Mouse (Mus musculus) MEL (cell line): ENCODE results near the gene Mylk3. TPM values are rescaled to one million over a fixed set of nuclear protein-coding genes. Genes with fewer than 3 reads are reported as not detected.

Source experiments
- DNase-seq: peaks from one replicate; pipeline ENCODE4 v3.0.0; 2011; ENCODE audit warnings: low read depth, low spot score
- H3K27ac ChIP-seq: 2 replicates; pipeline ENCODE4 v1.5.1; 2012; ENCODE audit warnings: low read depth, mild to moderate bottlenecking, control low read depth, low read length, moderate library complexity; ENCODE audit not compliant: control insufficient read depth
- H3K27me3 ChIP-seq, 2 experiments: fragments of 150-350 bp in 1 of 2; sonication (generic) in 1 of 2; 2 replicates each; pipeline ENCODE4 v1.6.1; 2012; ENCODE audit warnings: low read length in 2 of 2, mild to moderate bottlenecking in 2 of 2, improper control_type of control experiment in 1 of 2, moderate library complexity in 1 of 2; ENCODE audit not compliant: insufficient read depth in 2 of 2, control insufficient read depth in 1 of 2
- H3K36me3 ChIP-seq, 2 experiments: 2 replicates each; pipeline ENCODE4 v1.6.1; 2012 to 2014; ENCODE audit warnings: low read length in 2 of 2, improper control_type of control experiment in 1 of 2, inconsistent platforms in 1 of 2, mild to moderate bottlenecking in 1 of 2; ENCODE audit not compliant: insufficient read depth in 2 of 2, control insufficient read depth in 1 of 2
- H3K4me1 ChIP-seq, 2 experiments: fragments of 150-350 bp in 1 of 2; sonication (generic) in 1 of 2; 2 replicates each; pipeline ENCODE4 v1.6.1; 2012; ENCODE audit warnings: low read length in 2 of 2, improper control_type of control experiment in 1 of 2, mild to moderate bottlenecking in 1 of 2; ENCODE audit not compliant: insufficient read depth in 2 of 2, control insufficient read depth in 1 of 2
- H3K4me3 ChIP-seq, 2 experiments: fragments of 150-350 bp in 1 of 2; sonication (generic) in 1 of 2; 2 replicates each; pipeline ENCODE4 v1.5.1; 2012; ENCODE audit warnings: low read depth in 2 of 2, low read length in 2 of 2, mild to moderate bottlenecking in 2 of 2, moderate library complexity in 2 of 2, control low read depth in 1 of 2, improper control_type of control experiment in 1 of 2; ENCODE audit not compliant: control insufficient read depth in 1 of 2, insufficient read depth in 1 of 2
- H3K79me2 ChIP-seq: 2 replicates; pipeline ENCODE4 v1.6.1; 2012; ENCODE audit warnings: mild to moderate bottlenecking, low read length, moderate library complexity; ENCODE audit not compliant: control insufficient read depth, poor library complexity, insufficient read depth
- H3K9ac ChIP-seq: 2 replicates; pipeline ENCODE4 v1.6.1; 2012; ENCODE audit warnings: low read depth, mild to moderate bottlenecking, control low read depth, low read length, moderate library complexity; ENCODE audit not compliant: control insufficient read depth, poor library complexity, severe bottlenecking
- H3K9me3 ChIP-seq: fragments of 150-350 bp; sonication (generic); replicated peaks from 2 replicates; pipeline ENCODE4 v1.6.1; 2012; ENCODE audit warnings: mild to moderate bottlenecking, low read length, improper control_type of control experiment, moderate library complexity; ENCODE audit not compliant: insufficient read depth
- BHLHE40 ChIP-seq: IDR thresholded peaks from 2 replicates; pipeline ENCODE4 v1.6.1; 2012; ENCODE audit warnings: low read depth, mild to moderate bottlenecking, inconsistent platforms, low read length, improper control_type of control experiment, borderline replicate concordance
- CHD1 ChIP-seq: IDR thresholded peaks from 2 replicates; pipeline ENCODE4 v1.6.1; 2012; ENCODE audit warnings: low read depth, mild to moderate bottlenecking, inconsistent platforms, low read length, improper control_type of control experiment
- CHD2 ChIP-seq: IDR thresholded peaks from 2 replicates; pipeline ENCODE4 v1.6.1; 2011; ENCODE audit warnings: low read length, improper control_type of control experiment
- E2F4 ChIP-seq: IDR thresholded peaks from 2 replicates; pipeline ENCODE4 v1.6.1; 2011; ENCODE audit warnings: low read depth, low read length, improper control_type of control experiment, borderline replicate concordance
- EP300 ChIP-seq, 2 experiments: IDR thresholded peaks; 2 replicates each; pipeline ENCODE4 v1.6.1; 2011; ENCODE audit warnings: improper control_type of control experiment in 2 of 2, low read length in 2 of 2, low read depth in 1 of 2, mild to moderate bottlenecking in 1 of 2
- ETS1 ChIP-seq: IDR thresholded peaks from 2 replicates; pipeline ENCODE4 v1.6.1; 2012; ENCODE audit warnings: low read depth, mild to moderate bottlenecking, inconsistent platforms, low read length, improper control_type of control experiment, moderate library complexity
- GATA1 ChIP-seq: IDR thresholded peaks from 2 replicates; pipeline ENCODE4 v1.6.1; 2011; ENCODE audit warnings: low read depth, low read length, improper control_type of control experiment
- HCFC1 ChIP-seq: IDR thresholded peaks from 2 replicates; pipeline ENCODE4 v1.6.1; 2012; ENCODE audit warnings: low read depth, mild to moderate bottlenecking, inconsistent platforms, low read length, improper control_type of control experiment, moderate library complexity
- MAX ChIP-seq: IDR thresholded peaks from 2 replicates; pipeline ENCODE4 v1.6.1; 2011; ENCODE audit warnings: low read length, improper control_type of control experiment
- MXI1 ChIP-seq: IDR thresholded peaks from 2 replicates; pipeline ENCODE4 v1.6.1; 2011; ENCODE audit warnings: mild to moderate bottlenecking, low read depth, low read length, improper control_type of control experiment
- MYB ChIP-seq: IDR thresholded peaks from 2 replicates; pipeline ENCODE4 v1.6.1; 2011; ENCODE audit warnings: mild to moderate bottlenecking, low read depth, low read length, improper control_type of control experiment
- MYC ChIP-seq: IDR thresholded peaks from 2 replicates; pipeline ENCODE4 v1.6.1; 2011; ENCODE audit warnings: low read depth, mild to moderate bottlenecking, low read length, improper control_type of control experiment, moderate library complexity
- NELFE ChIP-seq: IDR thresholded peaks from 2 replicates; pipeline ENCODE4 v1.6.1; 2011; ENCODE audit warnings: low read depth, low read length, improper control_type of control experiment
- NRF1 ChIP-seq: IDR thresholded peaks from 2 replicates; pipeline ENCODE4 v1.6.1; 2014; ENCODE audit warnings: low read depth, mild to moderate bottlenecking, inconsistent platforms, low read length, improper control_type of control experiment, moderate library complexity; ENCODE audit not compliant: poor library complexity, insufficient read depth, severe bottlenecking
- POLR2A ChIP-seq, 2 experiments: IDR thresholded peaks; 2 replicates each; pipeline ENCODE4 v1.6.1; 2011 to 2012; ENCODE audit warnings: low read length in 2 of 2, mild to moderate bottlenecking in 2 of 2, control low read depth in 1 of 2, improper control_type of control experiment in 1 of 2, low read depth in 1 of 2, moderate library complexity in 1 of 2; ENCODE audit not compliant: control insufficient read depth in 1 of 2, insufficient read depth in 1 of 2, poor library complexity in 1 of 2
- POLR2AphosphoS2 ChIP-seq: IDR thresholded peaks from 2 replicates; pipeline ENCODE4 v1.6.1; 2011; ENCODE audit warnings: low read length, improper control_type of control experiment
- RAD21 ChIP-seq: IDR thresholded peaks from 2 replicates; pipeline ENCODE4 v1.6.1; 2011; ENCODE audit warnings: mild to moderate bottlenecking, low read depth, low read length, improper control_type of control experiment
- RCOR1 ChIP-seq: IDR thresholded peaks from 2 replicates; pipeline ENCODE4 v1.6.1; 2012; ENCODE audit warnings: low read depth, mild to moderate bottlenecking, inconsistent platforms, low read length, improper control_type of control experiment
- SIN3A ChIP-seq: IDR thresholded peaks from 2 replicates; pipeline ENCODE4 v1.6.1; 2012; ENCODE audit warnings: low read length, improper control_type of control experiment, inconsistent platforms
- SMC3 ChIP-seq: IDR thresholded peaks from 2 replicates; pipeline ENCODE4 v1.6.1; 2011; ENCODE audit warnings: low read depth, low read length, improper control_type of control experiment
- TAL1 ChIP-seq: IDR thresholded peaks from 2 replicates; pipeline ENCODE4 v1.6.1; 2012; ENCODE audit warnings: mild to moderate bottlenecking, inconsistent platforms, low read length, moderate library complexity, mixed read lengths
- TCF12 ChIP-seq: IDR thresholded peaks from 2 replicates; pipeline ENCODE4 v1.6.1; 2014; ENCODE audit warnings: low read depth, mild to moderate bottlenecking, inconsistent platforms, low read length, improper control_type of control experiment, moderate library complexity
- USF1 ChIP-seq: IDR thresholded peaks from 2 replicates; pipeline ENCODE4 v1.6.1; 2014; ENCODE audit warnings: low read depth, mild to moderate bottlenecking, inconsistent platforms, low read length, improper control_type of control experiment, moderate library complexity
- ZMIZ1 ChIP-seq: IDR thresholded peaks from 2 replicates; pipeline ENCODE4 v1.6.1; 2012; ENCODE audit warnings: low read depth, mild to moderate bottlenecking, inconsistent platforms, low read length, improper control_type of control experiment, moderate library complexity
- polyA plus RNA-seq, 2 experiments: library from polyadenylated mRNA; stranded (reverse) in 1 of 2; unstranded in 1 of 2; fragments of >175 nt in 1 of 2; fragments of >200 nt in 1 of 2; gene quantifications; 2 replicates each; pipeline versions ENCODE4 v1.2.1 to v1.2.4; 2012; ENCODE audit warnings: low replicate concordance in 2 of 2, low read depth in 1 of 2; ENCODE audit not compliant: insufficient read length in 2 of 2, insufficient read depth in 1 of 2, missing spikeins in 1 of 2
- total RNA-seq: library from RNA; depleted of rRNA; stranded (reverse); fragments of 300-350 nt; gene quantifications from 2 replicates; pipeline ENCODE4 v1.2.3, GENCODE M21; 2012

Gene Mylk3
- total and polyA plus RNA-seq, 3 experiments, result 9.5 to 10.4 TPM; not detected in 1

DNA sequence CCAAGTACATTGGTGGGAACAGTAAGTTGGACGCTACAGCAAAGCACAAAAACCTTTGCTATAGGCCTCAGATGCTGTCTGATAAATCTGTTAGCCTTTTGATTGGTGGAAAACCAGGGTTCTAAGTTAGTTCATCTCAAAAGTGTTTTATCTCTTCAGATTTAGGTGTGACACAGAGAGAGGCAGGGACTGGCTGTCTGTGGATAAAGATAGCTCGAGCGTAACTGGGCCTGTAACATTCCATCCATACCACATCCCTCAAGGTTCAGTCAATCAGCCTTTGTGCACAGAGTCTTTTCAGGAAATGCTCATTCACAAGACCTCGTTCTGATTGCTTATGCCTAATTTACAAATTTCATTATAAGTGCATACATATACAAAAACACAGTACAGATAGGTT lies 43.1 kb upstream of the Mylk3 start:
- Histone ChIP-seq H3K4me3 (peak overlapping the region in 1 of 2 experiments; percentile 37; a peak in 2 of 4 replicates), H3K27me3 (no peaks in the 10 kb centered on the region), H3K36me3 (peaks cover 6 to 62% of the 10 kb centered on the region in 2 experiments), H3K4me1 (peaks cover 29 to 37% of the 10 kb centered on the region in 2 experiments), H3K27ac (0 out of 2 replicates have a peak overlapping the region, but pooled peaks have one; percentile 5), H3K9me3 (no peaks in the 10 kb centered on the region), H3K9ac (no peak overlapping the region), H3K79me2 (peaks cover 55% of the 10 kb centered on the region)
- TF ChIP-seq USF1, result no peak
- no peak for TF ChIP-seq E2F4
- no peak for TF ChIP-seq MYB
- no peak for TF ChIP-seq CHD2
- TF ChIP-seq TAL1, result peak; percentile 53
- TF ChIP-seq ETS1, result peak; percentile 45; the same call in 1 of the 2 replicates
- TF ChIP-seq NELFE, result no peak
- no peak; the same call in 1 of the 2 replicates for TF ChIP-seq MAX
- TF ChIP-seq EP300 (IDR thresholded peaks at IDR 0.05; ENCODE audit: low read depth in 1 of 2, low read length in 2 of 2), result peak; percentile 57 to 59
- TF ChIP-seq SMC3, result no peak
- peak; percentile 85 for TF ChIP-seq GATA1
- TF ChIP-seq BHLHE40, result 0 out of 2 replicates have a peak, but pooled peaks have one; percentile 35
- no peak for TF ChIP-seq HCFC1
- TF ChIP-seq ZMIZ1, result no peak
- no peak for TF ChIP-seq MYC
- peak; percentile 91 for TF ChIP-seq RCOR1
- TF ChIP-seq RAD21, result no peak
- no peak for TF ChIP-seq NRF1
- no peak for TF ChIP-seq POLR2AphosphoS2
- TF ChIP-seq MXI1, result peak; percentile 52; the same call in 1 of the 2 replicates
- TF ChIP-seq SIN3A, result peak; percentile 56
- TF ChIP-seq POLR2A (IDR thresholded peaks at IDR 0.05; ENCODE audit: control insufficient read depth in 1 of 2, insufficient read depth in 1 of 2, low read depth in 1 of 2, low read length in 2 of 2, poor library complexity in 1 of 2), result no peak
- 0 out of 2 replicates have a peak, but pooled peaks have one; percentile 55 for TF ChIP-seq CHD1
- peak; percentile 73 for TF ChIP-seq TCF12
- peak; percentile 77 for DNase-seq
